ENCODE assay signal across 9 mouse cellular contexts in genomic region chr9:22307920-22308262, GRCm38 (mm10). TPM values are rescaled to one million over a fixed set of nuclear protein-coding genes. Genes with fewer than 3 reads are reported as not detected.
DNase-seq lines count a peak whose midpoint lies in the region; ATAC-seq and TF ChIP-seq lines count a peak whose summit lies in the region.
"Not testable (repeated sequence)": the region's sequence is repeated elsewhere in the genome, so short reads cannot be mapped to it uniquely, and the experiment has no call there.
"Had no signal": no experiment of that assay in that cellular context is flagged by ENCODE, and none has a peak within 500 bp of the region (broad histone marks: within the 10 kb centered on the region; RNA-seq: fewer than 3 reads in every experiment).

No protein-coding gene starts in this region.

- ATAC-seq in activated CD4-positive, CD25-positive, alpha-beta regulatory T cell, adult 4 months = peak; percentile 28
- peak; percentile 20 for ATAC-seq in heart, embryonic 11.5 days (replicated peaks; ENCODE audit: insufficient number of reproducible peaks, low FRiP score, low TSS enrichment)
- not testable (repeated sequence) for ATAC-seq in hindbrain, embryonic 16.5 days; liver, embryonic 16.5 days (ENCODE audit: low read depth); midbrain, embryonic 13.5 days

- H3K4me2 ChIP-seq in heart, embryonic 11.5 days = peak overlapping the region; percentile 71
- H3K4me2 ChIP-seq in hindbrain, embryonic 16.5 days (ENCODE audit: low read length) = peak overlapping the region; percentile 83
- H3K4me2 ChIP-seq in liver, embryonic 16.5 days (ENCODE audit: low read depth, low read length) = peak overlapping the region; percentile 81
- H3K4me2 ChIP-seq in midbrain, embryonic 13.5 days (replicated peaks) = peak overlapping the region; percentile 76

- H3K9me3 ChIP-seq in heart, embryonic 11.5 days (replicated peaks; ENCODE audit: control insufficient read depth, low read length); hindbrain, embryonic 16.5 days (ENCODE audit: control insufficient read depth, low read length); liver, embryonic 16.5 days (replicated peaks; ENCODE audit: control insufficient read depth, low read length): not testable (repeated sequence)
- peaks cover 16% of the 10 kb centered on the region for H3K9me3 ChIP-seq in midbrain, embryonic 13.5 days

- H3K4me3 ChIP-seq in embryonic fibroblast, embryonic 13.5 days (ENCODE audit: insufficient read depth, low read length) = peak overlapping the region; percentile 78
- H3K4me3 ChIP-seq in heart, embryonic 11.5 days (ENCODE audit: low read depth, low read length) = peak overlapping the region; percentile 96
- peak overlapping the region; percentile 81 for H3K4me3 ChIP-seq in hindbrain, embryonic 16.5 days (ENCODE audit: low read length)
- H3K4me3 ChIP-seq in left cerebral cortex, adult 2 months = peak overlapping the region; percentile 87
- H3K4me3 ChIP-seq in liver, embryonic 16.5 days (ENCODE audit: low read depth, low read length) = peak overlapping the region; percentile 81
- H3K4me3 ChIP-seq in midbrain, embryonic 13.5 days (replicated peaks) = peak overlapping the region; percentile 93
- H3K4me3 ChIP-seq in spleen, adult 2 months (ENCODE audit: extremely low read depth, insufficient read depth, insufficient read length) = peak overlapping the region; percentile 91

- 8% methylated on average over 8 of the region's 9 CpGs for WGBS in heart, embryonic 11.5 days (ENCODE audit: insufficient replicate concordance)
- WGBS in hindbrain, embryonic 16.5 days = 8% methylated on average over 9 of the region's 9 CpGs
- WGBS in liver, embryonic 16.5 days (ENCODE audit: insufficient replicate concordance) = 9% methylated on average over 9 of the region's 9 CpGs
- 13% methylated on average over 9 of the region's 9 CpGs for WGBS in midbrain, embryonic 13.5 days
- 7% methylated on average over 9 of the region's 9 CpGs for WGBS in spleen, adult 2 months

- intact Hi-C loops in left cerebral cortex, adult 2 months (cut with DNase I) = loop anchor here (2.0 kb wide), 1 partner anchor 101 kb away; no protein-coding TSS in a partner anchor

- not testable (repeated sequence) for H3K27ac ChIP-seq in embryonic fibroblast, embryonic 13.5 days (ENCODE audit: insufficient read depth, low read length); heart, embryonic 11.5 days (ENCODE audit: low read depth, low read length); liver, embryonic 16.5 days (ENCODE audit: low read length)
- H3K27ac ChIP-seq in hindbrain, embryonic 16.5 days (ENCODE audit: low read depth, low read length) = peak overlapping the region; percentile 90
- peak overlapping the region; percentile 89 for H3K27ac ChIP-seq in left cerebral cortex, adult 2 months
- peak overlapping the region; percentile 93 for H3K27ac ChIP-seq in midbrain, embryonic 13.5 days
- peak overlapping the region; percentile 63; the same call in 1 of the 2 replicates for H3K27ac ChIP-seq in spleen, adult 2 months (ENCODE audit: insufficient read depth, low read length)

- not testable (repeated sequence) for H3K27me3 ChIP-seq in heart, embryonic 11.5 days (ENCODE audit: control insufficient read depth, insufficient read depth, low read length); hindbrain, embryonic 16.5 days (replicated peaks; ENCODE audit: control insufficient read depth, insufficient read depth, low read length); liver, embryonic 16.5 days (ENCODE audit: control insufficient read depth, insufficient read depth, low read depth, low read length); midbrain, embryonic 13.5 days; spleen, adult 2 months (ENCODE audit: control insufficient read depth, insufficient read depth, low read length)

- not testable (repeated sequence) for TF ChIP-seq CTCF in embryonic fibroblast, embryonic 13.5 days (IDR thresholded peaks at IDR 0.05; ENCODE audit: borderline replicate concordance, insufficient read depth, low read length); left cerebral cortex, adult 2 months (IDR thresholded peaks at IDR 0.05); spleen, adult 2 months (IDR thresholded peaks at IDR 0.05; ENCODE audit: extremely low read depth, insufficient read depth, insufficient read length, insufficient replicate concordance)

- H3K4me1 ChIP-seq in embryonic fibroblast, embryonic 13.5 days (ENCODE audit: control insufficient read depth, insufficient read depth, low read length); heart, embryonic 11.5 days (ENCODE audit: control insufficient read depth, insufficient read depth, low read length); hindbrain, embryonic 16.5 days (ENCODE audit: control insufficient read depth, insufficient read depth, low read depth, low read length); liver, embryonic 16.5 days (ENCODE audit: control insufficient read depth, low read depth, low read length); spleen, adult 2 months (ENCODE audit: control insufficient read depth, insufficient read depth, insufficient read length): not testable (repeated sequence)
- H3K4me1 ChIP-seq in midbrain, embryonic 13.5 days (replicated peaks) = peaks cover 18% of the 10 kb centered on the region

- peak overlapping the region; percentile 99 for H3K9ac ChIP-seq in heart, embryonic 11.5 days (ENCODE audit: low read depth, low read length)
- H3K9ac ChIP-seq in hindbrain, embryonic 16.5 days (ENCODE audit: low read depth, low read length) = peak overlapping the region; percentile 62
- H3K9ac ChIP-seq in liver, embryonic 16.5 days (ENCODE audit: low read depth, low read length); midbrain, embryonic 13.5 days (replicated peaks): not testable (repeated sequence)

- not testable (repeated sequence) for DNase-seq in left cerebral cortex, adult 2 months (ENCODE audit: extremely low spot score in 1 of 2, low spot score in 2 of 2); spleen, adult 2 months (ENCODE audit: low read depth in 1 of 2, low spot score in 2 of 2)

- not testable (repeated sequence) for TF ChIP-seq POLR2A in embryonic fibroblast, embryonic 13.5 days (IDR thresholded peaks at IDR 0.05; ENCODE audit: low read depth, low read length); spleen, adult 2 months (IDR thresholded peaks at IDR 0.05; ENCODE audit: low read depth, low read length)

- peaks cover 21% of the 10 kb centered on the region for H3K36me3 ChIP-seq in heart, embryonic 11.5 days (ENCODE audit: control insufficient read depth, insufficient read depth, low read length)
- H3K36me3 ChIP-seq in hindbrain, embryonic 16.5 days (ENCODE audit: control insufficient read depth, insufficient read depth, low read length) = peaks cover 21% of the 10 kb centered on the region
- H3K36me3 ChIP-seq in liver, embryonic 16.5 days (ENCODE audit: control insufficient read depth, insufficient read depth); spleen, adult 2 months (ENCODE audit: control insufficient read depth, insufficient read depth, low read length): not testable (repeated sequence)
- peaks cover 25% of the 10 kb centered on the region for H3K36me3 ChIP-seq in midbrain, embryonic 13.5 days

RNA-seq across cellular contexts. Expression of gene Zfp810, which starts 0.4 kb away (rescaled TPM):
- 10 to 100 TPM; 14.1 to 14.6 TPM for polyA plus RNA-seq in activated CD4-positive, CD25-positive, alpha-beta regulatory T cell, adult 4 months (2017; shearing (Covaris generic))
- 12.9 and 13.5 TPM in 2 replicates for polyA plus RNA-seq in embryonic fibroblast, embryonic 13.5 days (2011; ENCODE audit: insufficient read length, low read depth, missing spikeins)
- 12.9 and 15.7 TPM in 2 replicates for polyA plus RNA-seq in heart, embryonic 11.5 days (2014; fragmentation: Nextera tagmentation; extraction: Ambion mirVana)
- 23.0 and 25.0 TPM in 2 replicates for polyA plus RNA-seq in hindbrain, embryonic 16.5 days (2015; fragmentation: Nextera tagmentation; extraction: Ambion mirVana)
- total RNA-seq in left cerebral cortex, adult 2 months (2021) = 10 to 100 TPM; 12.6 to 16.4 TPM
- 2.7 and 2.8 TPM in 2 replicates for polyA plus RNA-seq in liver, embryonic 16.5 days (2015; fragmentation: Nextera tagmentation; extraction: Ambion mirVana)
- polyA plus RNA-seq in midbrain, embryonic 13.5 days (2015; fragmentation: Nextera tagmentation; extraction: Ambion mirVana) = 39.9 and 43.3 TPM in 2 replicates
- 3.7 and 4.0 TPM in 2 replicates for polyA plus RNA-seq in spleen, adult 2 months (2012; rRNA removed)

RNA-seq across cellular contexts. Expression of gene Zfp599, which starts 48.2 kb away (rescaled TPM):
- polyA plus RNA-seq in activated CD4-positive, CD25-positive, alpha-beta regulatory T cell, adult 4 months (2017; shearing (Covaris generic)) = 1 to 10 TPM; 6.3 to 7.1 TPM
- polyA plus RNA-seq in embryonic fibroblast, embryonic 13.5 days (2011; ENCODE audit: insufficient read length, low read depth, missing spikeins) = 3.3 and 3.6 TPM in 2 replicates
- 3.1 and 5.6 TPM in 2 replicates for polyA plus RNA-seq in heart, embryonic 11.5 days (2014; fragmentation: Nextera tagmentation; extraction: Ambion mirVana)
- polyA plus RNA-seq in hindbrain, embryonic 16.5 days (2015; fragmentation: Nextera tagmentation; extraction: Ambion mirVana) = 7.1 and 7.4 TPM in 2 replicates
- 1 to 10 TPM; 3.7 to 4.5 TPM for total RNA-seq in left cerebral cortex, adult 2 months (2021)
- 1.0 and 1.3 TPM in 2 replicates for polyA plus RNA-seq in liver, embryonic 16.5 days (2015; fragmentation: Nextera tagmentation; extraction: Ambion mirVana)
- polyA plus RNA-seq in midbrain, embryonic 13.5 days (2015; fragmentation: Nextera tagmentation; extraction: Ambion mirVana) = 9.7 and 10.0 TPM in 2 replicates
- polyA plus RNA-seq in spleen, adult 2 months (2012; rRNA removed) = 0.13 and 0.15 TPM in 2 replicates
- total RNA-seq: gastrocnemius, adult 18-20 months had no signal
